Mouse (Mus musculus) thymus, postnatal 36 days (tissue): ENCODE data around the gene Adam12.

Experiments used
- DNase-seq, 2 experiments: peaks; one replicate each; pipeline ENCODE4 v3.0.0; 2022; ENCODE audit warnings: mixed read lengths in 2 of 2

Adam12 gene

GRCm38 (mm10) chr7:134149351-134149750 is 82.6 kb downstream of the Adam12 start:
- no peak for DNase-seq

GRCm38 (mm10) chr7:134147561-134147960 is 84.4 kb downstream of the Adam12 start:
- DNase-seq, result no peak

GRCm38 (mm10) chr7:134146821-134147220 is 85.1 kb downstream of the Adam12 start:
- no peak for DNase-seq

- DNase-seq, result no peak
Observed at GRCm38 (mm10) chr7:134144111-134144510, 87.8 kb downstream of the Adam12 start.

- DNase-seq, result no peak
Observed at GRCm38 (mm10) chr7:134139291-134139949, 92.5 kb downstream of the Adam12 start.

- DNase-seq, result no peak
Observed at GRCm38 (mm10) chr7:134132323-134132722, 99.6 kb downstream of the Adam12 start.

- no peak for DNase-seq
Observed at GRCm38 (mm10) chr7:134128087-134128522, 103.8 kb downstream of the Adam12 start.

GRCm38 (mm10) chr7:134121397-134121796 is 110.5 kb downstream of the Adam12 start:
- DNase-seq, result no peak

GRCm38 (mm10) chr7:134115438-134115837 is 116.5 kb downstream of the Adam12 start:
- no peak for DNase-seq

GRCm38 (mm10) chr7:134114311-134115188 is 117.4 kb downstream of the Adam12 start:
- DNase-seq, result no peak

- DNase-seq, result no peak
Observed at GRCm38 (mm10) chr7:134113829-134114228, 118.1 kb downstream of the Adam12 start.

- DNase-seq, result no peak
Observed at GRCm38 (mm10) chr7:134110116-134110515, 121.8 kb downstream of the Adam12 start.

GRCm38 (mm10) chr7:134107849-134108248 is 124.1 kb downstream of the Adam12 start:
- no peak for DNase-seq

- no peak for DNase-seq
Observed at GRCm38 (mm10) chr7:134099010-134099409, 132.9 kb downstream of the Adam12 start.

- DNase-seq, result no peak
Observed at GRCm38 (mm10) chr7:134097861-134098260, 134.1 kb downstream of the Adam12 start.

GRCm38 (mm10) chr7:134093871-134094270 is 138.1 kb downstream of the Adam12 start:
- no peak for DNase-seq

GRCm38 (mm10) chr7:134090764-134091163 is 141.2 kb downstream of the Adam12 start:
- DNase-seq, result no peak

- DNase-seq, result no peak
Observed at GRCm38 (mm10) chr7:134090256-134090655, 141.7 kb downstream of the Adam12 start.

GRCm38 (mm10) chr7:134088548-134089347 is 143.2 kb downstream of the Adam12 start:
- no peak for DNase-seq

- DNase-seq, result no peak
Observed at GRCm38 (mm10) chr7:134085396-134085795, 146.6 kb downstream of the Adam12 start.

GRCm38 (mm10) chr7:134084926-134085325 is 147.0 kb downstream of the Adam12 start:
- DNase-seq, result no peak

GRCm38 (mm10) chr7:134081307-134082072 is 150.5 kb downstream of the Adam12 start:
- DNase-seq, result no peak
